Mouse (Mus musculus) layer of hippocampus, adult 18-20 months (tissue): ENCODE measurements around the gene Eif5a. TPM values are rescaled to one million over a fixed set of nuclear protein-coding genes. Genes with fewer than 3 reads are reported as not detected.

Source experiments
- DNase-seq, 2 experiments: peaks; one replicate each; pipeline ENCODE4 v3.0.0; 2022; ENCODE audit warnings: low spot score in 2 of 2
- microRNA-seq, 2 experiments: library from miRNA; unstranded; fragments of <30 nt; microRNA quantifications; one replicate each; pipeline ENCODE4 v1.2.0; 2021
- total RNA-seq, 2 experiments: library from RNA; stranded (reverse); gene quantifications; 2 replicates each; pipeline ENCODE4 v1.2.3; 2021

Gene Eif5a
- total RNA-seq, 2 experiments from 2014 or later, result 438 to 463 TPM

DNA sequence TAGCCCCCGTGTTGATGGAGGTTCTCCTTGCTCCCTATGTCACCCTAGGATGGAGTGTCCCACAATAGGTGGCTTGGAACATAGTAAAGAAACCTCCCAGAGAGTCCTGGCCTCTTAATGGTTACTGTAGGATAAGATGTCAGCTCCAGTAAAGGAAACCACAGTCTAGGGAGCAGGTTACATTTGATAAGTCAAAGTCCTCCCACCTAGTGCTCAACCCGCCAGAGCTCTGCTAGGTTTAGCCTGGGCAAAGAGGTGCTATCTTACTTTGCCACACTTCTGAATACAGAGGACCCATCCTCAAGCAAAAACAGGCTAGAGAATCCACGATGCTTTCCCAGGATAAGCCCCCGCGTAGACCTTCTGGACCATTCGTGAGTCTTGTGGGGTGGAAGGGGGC lies 42.8 kb downstream of the Eif5a start:
- no peak for DNase-seq

DNA sequence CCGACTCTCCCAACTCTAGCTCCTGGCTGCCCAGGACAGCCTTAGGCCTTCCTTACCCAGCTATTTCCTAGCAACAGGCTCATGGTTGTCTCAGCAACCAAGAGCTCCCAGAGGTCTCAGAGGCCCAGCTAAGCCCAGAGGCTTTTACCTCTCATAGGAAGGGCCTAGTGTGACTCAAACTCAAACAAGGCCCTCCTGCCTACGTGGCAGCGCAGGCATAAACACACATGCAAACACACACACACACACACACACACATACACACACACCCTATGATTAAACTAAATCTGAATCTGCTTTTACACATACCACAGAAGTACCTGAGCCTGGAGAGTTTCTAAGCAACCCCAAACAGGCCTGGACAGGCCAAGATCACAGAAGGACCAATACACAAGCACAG lies 43.4 kb downstream of the Eif5a start:
- DNase-seq, result no peak

DNA sequence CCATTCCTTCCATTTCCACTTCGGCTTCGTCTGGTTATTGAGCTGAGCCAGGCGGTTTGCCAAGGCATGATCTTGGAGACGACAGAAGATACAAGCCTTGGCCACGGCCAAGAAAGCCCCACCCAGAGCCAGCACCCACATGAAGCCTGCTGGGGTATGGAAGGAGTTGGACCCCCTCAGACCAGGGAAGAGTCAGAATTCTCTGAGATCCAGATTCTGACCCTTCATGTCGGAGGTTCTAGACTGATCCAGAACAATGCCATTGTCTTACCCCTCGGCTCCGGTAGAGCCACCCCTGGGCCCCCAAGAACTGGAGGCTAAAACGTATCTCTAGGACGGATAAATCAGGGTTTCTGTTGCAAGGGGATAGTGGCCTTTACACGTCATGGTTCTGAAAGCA lies 43.9 kb downstream of the Eif5a start, which contains the start of gene Tmem95:
TSS of gene Tmem95 (minus strand) at position 141 of the 400 bp plus-strand sequence.
- DNase-seq, result no peak

DNA sequence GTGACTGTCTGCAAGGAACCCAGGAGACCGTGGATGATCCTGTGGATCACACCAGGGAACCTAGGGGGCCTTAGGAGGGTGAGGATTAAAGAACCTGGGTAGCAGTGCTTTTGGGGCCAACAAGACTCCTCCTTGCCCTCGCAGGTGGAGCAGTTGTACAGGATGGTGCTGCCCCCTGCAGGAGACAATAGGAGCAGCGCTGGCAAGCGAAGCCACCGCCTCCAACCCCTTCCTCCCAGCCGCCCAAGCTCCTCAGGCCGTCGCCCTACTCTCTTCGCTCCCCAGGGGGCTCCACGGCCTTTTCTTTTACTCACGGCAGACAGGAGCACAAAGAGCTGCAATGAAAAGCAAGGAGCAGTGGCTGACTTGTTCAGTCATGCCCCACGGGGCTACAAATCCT lies 44.9 kb downstream of the Eif5a start:
- peak; percentile 64 to 84 for DNase-seq

DNA sequence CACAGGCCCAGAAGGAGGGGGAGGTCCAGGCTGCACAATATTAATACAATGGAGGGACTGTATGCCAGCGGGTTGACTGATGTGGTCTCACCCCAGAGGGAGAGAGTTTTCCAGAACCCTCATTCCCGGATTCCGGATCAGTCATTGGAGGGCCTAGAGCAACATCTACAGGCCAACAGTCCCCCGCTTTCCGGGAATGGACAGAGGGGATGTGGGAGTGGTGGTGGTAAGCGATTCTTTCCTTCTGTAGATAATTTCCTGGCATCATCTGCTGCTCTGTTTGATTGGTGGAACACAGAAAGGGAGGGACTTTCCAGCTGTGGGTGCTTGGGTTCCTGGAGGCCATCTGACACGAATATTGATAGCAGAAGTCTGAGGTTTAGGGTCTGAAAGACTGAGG lies 45.6 kb downstream of the Eif5a start:
- peak; percentile 45 to 60 for DNase-seq

DNA sequence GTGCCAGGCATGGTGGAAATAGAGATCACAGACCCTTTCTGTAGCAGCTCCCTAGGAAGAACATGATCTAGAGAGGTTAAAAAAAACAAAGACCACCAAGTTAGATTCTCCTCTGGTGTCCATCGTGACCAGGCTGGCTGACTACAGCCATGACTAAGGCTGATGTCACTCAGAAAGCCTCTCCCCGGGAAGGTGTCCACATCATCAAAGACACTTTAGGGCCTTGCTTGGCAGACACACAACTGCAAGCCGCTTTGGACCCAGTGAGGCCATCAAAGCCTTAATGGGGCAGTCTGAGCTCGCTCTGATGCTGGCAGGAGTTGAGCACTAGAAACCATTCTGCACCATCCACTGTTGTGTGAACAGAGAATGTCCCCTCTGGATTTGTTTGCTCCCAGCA lies 49.3 kb downstream of the Eif5a start:
- no peak for DNase-seq

DNA sequence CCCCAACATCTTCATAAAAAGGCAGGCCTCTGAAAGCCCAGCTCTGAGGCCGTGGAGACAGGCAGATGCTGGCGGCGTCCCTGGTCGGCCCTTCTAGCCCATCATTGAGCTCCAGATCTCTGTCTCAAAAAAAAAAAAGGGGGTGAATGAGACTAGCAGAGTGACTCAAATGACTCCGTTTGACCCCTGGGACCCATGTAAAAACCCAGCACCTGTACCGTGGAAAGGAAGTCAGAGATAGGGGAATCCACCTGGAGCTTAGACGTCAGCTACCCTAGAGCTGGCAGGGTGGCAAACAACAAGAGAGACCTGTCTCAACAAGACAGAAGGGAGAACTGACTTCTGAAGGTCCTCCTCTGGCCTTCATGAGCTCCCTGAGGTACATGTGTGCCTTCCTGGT lies 49.9 kb downstream of the Eif5a start:
- no peak for DNase-seq

DNA sequence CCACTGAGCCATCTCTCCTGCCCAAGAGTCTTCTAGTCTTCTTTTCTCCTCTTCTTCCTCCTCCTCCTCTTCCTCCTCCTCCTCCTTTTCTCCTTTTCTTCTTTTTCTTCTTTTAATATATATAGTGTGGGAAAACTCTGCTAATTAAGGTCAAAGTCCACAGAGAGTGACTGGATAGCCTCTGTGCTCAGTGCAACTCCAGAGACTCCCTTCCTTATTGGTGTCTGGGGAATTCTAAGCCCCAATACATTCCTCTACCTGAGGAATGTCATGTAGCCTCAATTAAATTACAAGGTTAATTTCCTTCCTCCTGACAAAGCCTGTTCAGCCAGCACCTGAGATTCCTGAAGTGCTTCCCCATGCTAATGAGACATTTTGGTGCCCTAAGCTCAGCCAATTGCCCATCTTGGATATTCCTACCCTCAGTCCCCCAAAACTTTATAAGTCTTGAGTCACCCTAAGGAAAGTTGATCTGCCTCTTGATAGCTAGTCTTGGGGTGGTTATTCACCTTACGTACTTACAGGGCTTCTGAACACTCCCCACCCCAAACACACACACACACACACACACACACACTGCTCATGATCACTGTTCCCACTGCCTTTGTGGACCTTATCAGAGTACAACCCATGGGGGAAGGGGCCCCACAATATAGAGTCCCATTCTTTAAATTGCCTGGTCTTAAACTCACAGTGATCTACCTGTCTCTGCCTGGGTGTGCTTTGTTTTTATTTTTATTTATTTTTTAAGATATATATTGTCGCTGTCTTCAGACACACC lies 51.3 kb downstream of the Eif5a start:
- no peak for DNase-seq

DNA sequence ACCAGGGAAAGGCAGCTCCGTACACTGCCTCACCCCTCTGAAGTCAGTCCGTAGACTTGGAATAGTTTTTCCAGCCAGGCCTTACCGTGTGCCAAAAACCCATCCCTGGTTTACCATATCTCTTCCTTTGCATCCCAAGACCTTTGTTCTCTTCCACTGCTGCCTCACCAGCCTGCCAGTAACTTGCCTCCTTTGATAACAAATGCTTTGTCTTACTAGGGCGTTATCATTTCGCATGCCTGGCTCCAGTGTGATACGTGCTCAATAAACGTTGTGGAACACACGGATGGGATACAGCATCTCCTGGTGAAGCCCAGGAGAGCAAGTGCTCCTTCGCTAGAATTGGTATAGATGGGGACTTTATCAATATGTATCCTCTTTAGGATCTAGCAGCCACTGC lies 54.4 kb downstream of the Eif5a start:
- no peak for DNase-seq

Small RNA genes lying within 50 kb of the gene (microRNA-seq; reads per million reads assigned to microRNA genes)
- 0 reads per million in 2 experiments for gene Mir6924

Other genes with a start within 250 kb of the Eif5a start
- 100 to 1,000 TPM; 325 to 357 TPM for gene Eif4a1, start 249.5 kb downstream of the Eif5a start, total RNA-seq
- gene Senp3, start 239.9 kb downstream of the Eif5a start, total RNA-seq, result 10 to 100 TPM; 96.1 to 97.5 TPM
- gene Tnfsf13, start 236.2 kb downstream of the Eif5a start, total RNA-seq, result 1 to 10 TPM; 1.9 to 2.0 TPM
- 10 to 100 TPM; 11.4 to 12.4 TPM for gene Tnfsf12, start 226.1 kb downstream of the Eif5a start, total RNA-seq
- 1 to 10 TPM; 1.2 to 1.6 TPM for gene Tnfsfm13, start 225.9 kb downstream of the Eif5a start, total RNA-seq
- gene Polr2a, start 163.3 kb downstream of the Eif5a start, total RNA-seq, result 10 to 100 TPM; 55.6 to 55.9 TPM
- not detected for gene Slc35g3, start 160.0 kb downstream of the Eif5a start, total RNA-seq
- gene Zbtb4, start 156.0 kb downstream of the Eif5a start, total RNA-seq, result 100 to 1,000 TPM; 147 to 152 TPM
- 1 to 10 TPM in 1 of 2 experiments, under 1 TPM in 1; 0.52 to 1.0 TPM for gene Chrnb1, start 126.0 kb downstream of the Eif5a start, total RNA-seq
- 10 to 100 TPM; 27.4 to 27.6 TPM for gene Fgf11, start 120.1 kb downstream of the Eif5a start, total RNA-seq
- gene Tmem102, start 116.3 kb downstream of the Eif5a start, total RNA-seq, result not detected
- not detected for gene Gm39566, start 106.7 kb downstream of the Eif5a start, total RNA-seq
- not detected for gene Spem2, start 103.5 kb downstream of the Eif5a start, total RNA-seq
- under 1 TPM in 1 of 2 experiments, not detected in 1; 0.62 TPM for gene Spem1, start 99.8 kb downstream of the Eif5a start, total RNA-seq
- gene Nlgn2, start 84.2 kb downstream of the Eif5a start, total RNA-seq, result 100 to 1,000 TPM; 191 to 196 TPM
- 100 to 1,000 TPM; 110 to 117 TPM for gene Tmem256, start 83.4 kb downstream of the Eif5a start, total RNA-seq
- 10 to 100 TPM; 15.9 to 16.1 TPM for gene Plscr3, start 75.6 kb downstream of the Eif5a start, total RNA-seq
- not detected for gene Tnk1, start 63.2 kb downstream of the Eif5a start, total RNA-seq
- not detected for gene Tmem95, start 43.9 kb downstream of the Eif5a start, total RNA-seq
- gene Kctd11, start 40.6 kb downstream of the Eif5a start, total RNA-seq, result 1 to 10 TPM; 1.3 to 1.4 TPM
- not detected for gene Acap1, start 26.4 kb downstream of the Eif5a start, total RNA-seq
- under 1 TPM; 0.17 to 0.58 TPM for gene 2810408A11Rik, start 21.0 kb downstream of the Eif5a start, total RNA-seq
- gene Neurl4, start 20.9 kb downstream of the Eif5a start, total RNA-seq, result 100 to 1,000 TPM; 108 to 114 TPM
- gene Gps2, start 8.1 kb downstream of the Eif5a start, total RNA-seq, result 10 to 100 TPM; 35.7 to 36.1 TPM
- 1 to 10 TPM; 8.7 to 9.2 TPM for gene Ybx2, start 13.8 kb upstream of the Eif5a start, total RNA-seq
- gene Slc2a4, start 26.2 kb upstream of the Eif5a start, total RNA-seq, result 1 to 10 TPM; 3.4 to 3.5 TPM
- gene Cldn7, start 42.8 kb upstream of the Eif5a start, total RNA-seq, result not detected
- 100 to 1,000 TPM; 110 to 111 TPM for gene Ctdnep1, start 59.2 kb upstream of the Eif5a start, total RNA-seq
- 10 to 100 TPM; 76.7 to 80.1 TPM for gene Elp5, start 60.6 kb upstream of the Eif5a start, total RNA-seq
- gene Gabarap, start 69.2 kb upstream of the Eif5a start, total RNA-seq, result 100 to 1,000 TPM; 238 to 240 TPM
- 10 to 100 TPM; 50.3 TPM for gene Phf23, start 73.8 kb upstream of the Eif5a start, total RNA-seq
- gene Dvl2, start 78.6 kb upstream of the Eif5a start, total RNA-seq, result 10 to 100 TPM; 33.0 to 38.7 TPM
- gene Acadvl, start 93.5 kb upstream of the Eif5a start, total RNA-seq, result 10 to 100 TPM; 56.4 to 67.1 TPM
- 100 to 1,000 TPM; 846 to 862 TPM for gene Dlg4, start 95.0 kb upstream of the Eif5a start, total RNA-seq
- under 1 TPM; 0.84 to 0.99 TPM for gene Asgr1, start 132.1 kb upstream of the Eif5a start, total RNA-seq
- gene Asgr2, start 170.7 kb upstream of the Eif5a start, total RNA-seq, result not detected
- gene Mgl2, start 208.4 kb upstream of the Eif5a start, total RNA-seq, result under 1 TPM; 0.45 to 0.66 TPM
- under 1 TPM; 0.71 to 0.92 TPM for gene Clec10a, start 234.2 kb upstream of the Eif5a start, total RNA-seq